Mouse (Mus musculus) embryo, embryonic 9.5 days (tissue): ENCODE measurements at regions not wholly inside any gene's neighbourhood (a gene's known extent, or its start where the extent isn't known, plus 50 kb on each side); places are given as distances from the start of the nearest gene placed in this dataset.
A peak's percentile ranks its signal among the peaks of the same experiment; 100 is the strongest.
"Not testable (repeated sequence)": the region's sequence is repeated elsewhere in the genome, so short reads cannot be mapped to it uniquely, and the experiment has no call there.

Source experiments
- DNase-seq: peaks from one replicate; pipeline ENCODE4 v3.0.0-alpha.2; 2017; ENCODE audit errors: extremely low spot score

- no peak for DNase-seq
Measured at GRCm38 (mm10) chr1:185951163-185951562, 165.9 kb downstream of the Lyplal1 start.

- not testable (repeated sequence) for DNase-seq
Measured at GRCm38 (mm10) chr1:185955821-185956220, 161.3 kb downstream of the Lyplal1 start.

- DNase-seq, result no peak
Measured at GRCm38 (mm10) chr1:185957557-185957956, 159.6 kb downstream of the Lyplal1 start.

- no peak for DNase-seq
Measured at GRCm38 (mm10) chr1:185958276-185958675, 158.8 kb downstream of the Lyplal1 start.

- DNase-seq, result no peak
Measured at GRCm38 (mm10) chr1:185962606-185963005, 154.5 kb downstream of the Lyplal1 start.

- no peak for DNase-seq
Measured at GRCm38 (mm10) chr1:185963773-185964172, 153.3 kb downstream of the Lyplal1 start.

- no peak for DNase-seq
Measured at GRCm38 (mm10) chr1:185964426-185964825, 152.7 kb downstream of the Lyplal1 start.

GRCm38 (mm10) chr1:185967227-185967626 lies 149.9 kb downstream of the Lyplal1 start:
- DNase-seq, result no peak

- no peak for DNase-seq
Measured at GRCm38 (mm10) chr1:185967816-185968215, 149.3 kb downstream of the Lyplal1 start.

GRCm38 (mm10) chr1:185968642-185969041 lies 148.5 kb downstream of the Lyplal1 start:
- DNase-seq, result no peak

- DNase-seq, result peak; percentile 37
Measured at GRCm38 (mm10) chr1:185969231-185969630, 147.9 kb downstream of the Lyplal1 start.

- DNase-seq, result no peak
Measured at GRCm38 (mm10) chr1:185977075-185977474, 140.0 kb downstream of the Lyplal1 start.

- no peak for DNase-seq
Measured at GRCm38 (mm10) chr1:185989432-185989831, 127.7 kb downstream of the Lyplal1 start.

- DNase-seq, result not testable (repeated sequence)
Measured at GRCm38 (mm10) chr1:186000066-186000465, 117.0 kb downstream of the Lyplal1 start.

GRCm38 (mm10) chr1:186013413-186013812 lies 103.7 kb downstream of the Lyplal1 start:
- no peak for DNase-seq

- DNase-seq, result no peak
Measured at GRCm38 (mm10) chr1:186014166-186014565, 102.9 kb downstream of the Lyplal1 start.

- no peak for DNase-seq
Measured at GRCm38 (mm10) chr1:186015831-186016561, 101.1 kb downstream of the Lyplal1 start.

- DNase-seq, result no peak
Measured at GRCm38 (mm10) chr1:186017547-186017946, 99.6 kb downstream of the Lyplal1 start.

GRCm38 (mm10) chr1:186019511-186019910 lies 97.6 kb downstream of the Lyplal1 start:
- DNase-seq, result no peak

- DNase-seq, result no peak
Measured at GRCm38 (mm10) chr1:186031951-186032350, 85.2 kb downstream of the Lyplal1 start.

GRCm38 (mm10) chr1:186034443-186034842 lies 82.7 kb downstream of the Lyplal1 start:
- no peak for DNase-seq
